Mouse (Mus musculus): ENCODE results near the gene Sstr2. TPM values are rescaled to one million over a fixed set of nuclear protein-coding genes. Genes with fewer than 3 reads are reported as not detected.
A peak's percentile ranks its signal among the peaks of the same experiment; 100 is the strongest.

The Sstr2 gene
- polyA plus RNA-seq (2012), result not detected in 2 replicates

DNA sequence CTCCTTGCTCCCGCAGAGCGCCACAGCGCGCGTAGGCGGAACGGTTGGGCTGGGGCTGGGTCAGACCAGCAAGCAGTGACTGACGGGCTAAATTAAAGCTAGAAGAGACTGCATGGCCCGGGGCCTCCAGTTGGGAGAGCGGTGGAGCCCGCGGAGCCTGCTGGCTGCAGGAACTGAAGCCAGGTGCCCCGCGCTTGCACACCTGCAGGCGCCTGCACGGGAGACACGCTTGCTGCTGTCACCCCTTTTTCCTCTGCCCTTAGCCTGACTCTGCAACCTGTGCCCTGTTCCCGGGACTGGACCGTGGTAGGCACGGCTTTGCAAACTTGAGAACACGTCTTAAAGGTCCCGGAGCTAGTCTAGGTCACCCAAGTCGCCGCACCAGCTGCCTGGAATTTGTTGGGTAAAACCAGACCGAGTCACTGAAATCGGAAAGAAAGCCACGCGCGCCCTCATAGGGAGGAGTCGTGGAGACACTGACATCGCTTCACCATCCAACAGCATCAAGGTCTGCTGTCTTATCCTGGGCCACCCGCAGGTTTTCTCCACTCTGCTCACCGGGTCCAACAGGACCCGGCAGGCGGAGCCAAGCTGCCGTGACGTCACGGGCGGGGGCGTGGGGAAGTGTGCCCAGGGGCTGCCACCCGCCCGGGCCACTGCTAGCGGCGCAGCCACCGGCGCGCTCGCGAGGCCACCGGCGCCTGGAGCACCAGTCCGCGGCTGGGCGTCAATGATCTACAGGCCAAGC, at the start of gene Sstr2:
Gene Sstr2, plus strand, starts transcription at position 671 of the 748 bp plus-strand sequence.
- TF ChIP-seq TAL1 (IDR thresholded peaks at IDR 0.05; ENCODE audit: low read length) (no peak), GATA1 (IDR thresholded peaks at IDR 0.05; ENCODE audit: low read length) (no peak)
- peaks cover 40% of the 10 kb centered on the region for H3K27me3 ChIP-seq (ENCODE audit: control insufficient read depth)
- no peaks in the 10 kb centered on the region for H3K36me3 ChIP-seq (ENCODE audit: control insufficient read depth)
- peak within 1 kb of the TSS; percentile 45 for H3K4me3 ChIP-seq (replicated peaks)
- H3K9me3 ChIP-seq (ENCODE audit: control insufficient read depth, low read length), result no peaks in the 10 kb centered on the region
- no peaks in the 10 kb centered on the region; the same call in 1 of the 2 replicates for H3K4me1 ChIP-seq (ENCODE audit: control insufficient read depth)

DNA sequence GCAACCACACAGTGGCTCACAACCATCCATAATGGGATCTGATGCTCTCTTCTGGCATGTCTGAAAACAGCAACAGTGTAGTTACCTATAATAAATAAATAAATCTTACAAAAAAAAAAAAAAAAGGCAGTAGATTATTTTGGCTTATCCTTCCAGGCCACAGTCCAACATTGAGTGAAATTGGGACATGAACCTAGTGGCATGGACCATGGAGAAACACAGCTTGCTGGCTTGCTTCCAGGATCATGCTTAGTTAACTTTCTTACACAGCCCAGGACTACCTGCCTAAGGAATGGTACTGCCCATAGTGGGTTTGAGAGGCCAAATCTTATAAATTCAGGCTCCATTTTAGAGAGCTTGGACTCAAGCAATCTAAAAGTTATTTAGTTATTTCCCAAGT, 47.5 kb upstream of the Sstr2 start:
- Histone ChIP-seq H3K36me3 (ENCODE audit: control insufficient read depth) (no peaks in the 10 kb centered on the region), H3K4me1 (ENCODE audit: control insufficient read depth) (no peaks in the 10 kb centered on the region)

DNA sequence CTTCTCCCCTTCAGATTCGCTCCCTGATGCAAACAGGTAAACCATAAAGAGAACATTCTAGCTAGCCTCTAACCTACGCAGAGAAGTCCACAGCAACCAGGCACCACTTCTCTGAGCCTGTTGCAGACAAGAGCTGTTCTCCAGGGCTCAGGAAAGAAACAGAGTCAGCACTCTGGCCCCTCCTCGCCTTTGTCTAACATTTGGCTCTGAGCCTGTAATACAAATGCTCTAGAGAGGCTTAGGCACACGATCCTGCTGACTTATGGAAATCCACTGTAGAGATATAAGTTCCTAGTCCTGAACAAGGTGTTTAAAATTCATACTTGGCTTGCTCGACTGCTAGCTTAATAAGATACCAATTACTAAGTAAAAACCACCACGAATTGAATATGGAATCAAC, 46.5 kb upstream of the Sstr2 start:
- TF ChIP-seq GATA1 (IDR thresholded peaks at IDR 0.05; ENCODE audit: low read length), result no peak
- no peak for TF ChIP-seq TAL1 (IDR thresholded peaks at IDR 0.05; ENCODE audit: low read length)
- no peaks in the 10 kb centered on the region for H3K36me3 ChIP-seq (ENCODE audit: control insufficient read depth)
- no peaks in the 10 kb centered on the region for H3K4me1 ChIP-seq (ENCODE audit: control insufficient read depth)
- no peak overlapping the region for H3K4me3 ChIP-seq (replicated peaks)
- no peaks in the 10 kb centered on the region for H3K9me3 ChIP-seq (ENCODE audit: control insufficient read depth, low read length)
- H3K27me3 ChIP-seq (ENCODE audit: control insufficient read depth), result no peaks in the 10 kb centered on the region

More for the DNA sequence above, 47.5 kb upstream of the Sstr2 start:
- no peak overlapping the region for H3K4me3 ChIP-seq (replicated peaks)
- no peaks in the 10 kb centered on the region for H3K27me3 ChIP-seq (ENCODE audit: control insufficient read depth)
- H3K9me3 ChIP-seq (ENCODE audit: control insufficient read depth, low read length), result no peaks in the 10 kb centered on the region
- no peak for TF ChIP-seq GATA1 (IDR thresholded peaks at IDR 0.05; ENCODE audit: low read length)

DNA sequence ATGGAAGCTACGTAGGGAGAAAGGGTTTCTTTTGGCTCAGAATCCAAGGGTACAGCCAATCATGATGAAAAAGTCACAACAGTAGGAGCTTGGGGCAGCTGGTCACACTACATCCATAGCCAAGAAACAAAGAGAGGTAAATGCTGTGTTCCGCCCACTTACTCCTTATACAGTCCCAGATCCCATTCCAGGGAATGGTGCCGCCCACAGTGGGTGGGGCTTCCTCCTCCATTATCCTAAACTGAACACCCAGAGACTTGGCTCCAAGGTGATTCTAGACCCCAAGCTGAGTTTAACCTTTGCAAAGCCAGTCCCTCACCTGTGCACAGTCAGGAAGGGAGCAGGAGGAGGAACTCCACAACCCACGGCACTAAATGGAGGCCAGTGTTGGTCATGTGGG, 41.9 kb upstream of the Sstr2 start:
- Histone ChIP-seq H3K27me3 (ENCODE audit: control insufficient read depth) (no peaks in the 10 kb centered on the region), H3K36me3 (ENCODE audit: control insufficient read depth) (no peaks in the 10 kb centered on the region), H3K4me1 (ENCODE audit: control insufficient read depth) (no peaks in the 10 kb centered on the region), H3K9me3 (ENCODE audit: control insufficient read depth, low read length) (no peaks in the 10 kb centered on the region), H3K4me3 (replicated peaks) (no peak overlapping the region)
- TF ChIP-seq TAL1 (IDR thresholded peaks at IDR 0.05; ENCODE audit: low read length) (no peak), GATA1 (IDR thresholded peaks at IDR 0.05; ENCODE audit: low read length) (no peak)

DNA sequence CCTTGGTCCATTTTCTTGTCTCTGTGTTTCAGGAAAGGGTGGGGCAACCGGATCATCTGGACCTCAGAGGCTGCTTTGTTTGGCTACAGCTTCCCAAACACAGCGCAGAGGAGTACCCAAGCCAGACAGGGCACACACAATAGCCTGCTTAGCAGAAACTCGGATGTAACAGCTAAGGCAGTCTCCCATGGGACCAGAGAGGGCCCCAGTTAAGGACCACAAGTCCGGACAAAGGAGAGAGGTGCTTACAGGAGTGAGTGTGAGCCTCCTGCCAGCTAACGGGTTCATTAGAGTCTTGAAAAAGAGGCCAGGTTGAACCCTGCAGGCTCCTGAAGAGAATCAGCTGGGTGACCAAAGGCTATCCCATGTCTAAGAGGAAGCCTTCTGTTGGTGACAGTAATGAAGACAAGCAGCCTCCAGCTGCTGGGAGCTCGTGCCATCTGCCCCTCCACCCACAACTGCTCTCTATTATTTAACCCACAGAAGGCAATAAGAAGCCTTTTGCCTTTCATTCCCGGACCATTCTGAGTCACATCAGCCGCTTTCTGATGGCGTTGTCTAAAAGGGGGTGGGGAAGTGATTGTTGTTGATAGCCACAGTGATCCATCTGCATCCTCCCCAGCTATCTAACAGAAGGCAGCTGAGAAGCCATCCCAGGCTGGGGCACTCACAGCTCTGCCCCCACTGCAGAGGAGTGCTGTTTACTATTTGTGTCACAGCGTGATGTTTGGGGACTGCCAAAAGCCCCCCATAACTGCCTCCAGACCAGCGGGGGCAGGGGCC, 35.1 kb upstream of the Sstr2 start:
- no peaks in the 10 kb centered on the region for H3K36me3 ChIP-seq (ENCODE audit: control insufficient read depth)
- H3K4me1 ChIP-seq (ENCODE audit: control insufficient read depth), result no peaks in the 10 kb centered on the region
- TF ChIP-seq GATA1 (IDR thresholded peaks at IDR 0.05; ENCODE audit: low read length), result no peak
- no peak for TF ChIP-seq TAL1 (IDR thresholded peaks at IDR 0.05; ENCODE audit: low read length)
- H3K9me3 ChIP-seq (ENCODE audit: control insufficient read depth, low read length), result no peaks in the 10 kb centered on the region
- H3K27me3 ChIP-seq (ENCODE audit: control insufficient read depth), result no peaks in the 10 kb centered on the region
- no peak overlapping the region for H3K4me3 ChIP-seq (replicated peaks)

DNA sequence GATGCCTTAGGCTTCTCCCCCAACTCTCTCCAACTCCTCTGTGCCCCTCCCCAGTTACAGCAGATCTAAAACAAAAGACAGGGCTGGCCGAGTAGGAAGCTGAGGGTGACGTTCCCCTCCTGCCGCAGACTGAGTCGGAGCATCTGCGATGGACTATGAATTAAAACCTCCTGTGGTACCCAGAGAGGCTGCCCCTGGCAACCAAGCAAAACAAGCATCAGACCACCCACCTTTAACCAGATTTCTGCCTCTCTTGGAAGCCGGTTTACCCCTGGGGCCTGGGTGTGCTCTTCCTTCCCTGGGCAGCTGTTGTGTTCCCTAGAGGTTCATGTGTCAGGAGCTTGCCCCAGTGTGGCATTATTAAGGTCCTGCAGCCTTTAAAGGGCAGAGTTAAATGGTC, 32.7 kb upstream of the Sstr2 start:
- Histone ChIP-seq H3K4me1 (ENCODE audit: control insufficient read depth) (no peaks in the 10 kb centered on the region), H3K9me3 (ENCODE audit: control insufficient read depth, low read length) (no peaks in the 10 kb centered on the region), H3K27me3 (ENCODE audit: control insufficient read depth) (no peaks in the 10 kb centered on the region), H3K36me3 (ENCODE audit: control insufficient read depth) (no peaks in the 10 kb centered on the region), H3K4me3 (replicated peaks) (no peak overlapping the region)
- TF ChIP-seq TAL1 (IDR thresholded peaks at IDR 0.05; ENCODE audit: low read length) (no peak), GATA1 (IDR thresholded peaks at IDR 0.05; ENCODE audit: low read length) (no peak)

DNA sequence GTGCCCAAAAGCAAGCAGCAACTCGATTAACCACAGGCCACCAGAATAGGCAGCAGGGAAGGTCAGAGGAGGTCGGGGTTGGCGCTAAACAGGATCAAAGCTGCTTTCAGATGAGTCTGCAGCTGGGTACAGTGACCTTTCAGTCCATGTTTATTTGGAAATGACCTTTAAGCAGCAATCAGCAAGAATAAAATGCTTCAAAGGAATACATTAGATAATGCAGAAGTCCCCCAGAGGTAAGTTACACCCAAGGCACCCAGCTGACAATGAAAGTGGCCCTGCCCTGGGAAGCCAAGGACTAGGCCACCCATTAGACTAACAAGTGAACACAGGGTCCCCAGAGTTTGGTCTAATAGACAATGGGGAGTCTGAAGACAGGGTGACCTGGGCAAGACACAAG, 30.2 kb upstream of the Sstr2 start:
- H3K9me3 ChIP-seq (ENCODE audit: control insufficient read depth, low read length), result no peaks in the 10 kb centered on the region
- no peak overlapping the region for H3K4me3 ChIP-seq (replicated peaks)
- no peaks in the 10 kb centered on the region for H3K27me3 ChIP-seq (ENCODE audit: control insufficient read depth)
- H3K36me3 ChIP-seq (ENCODE audit: control insufficient read depth), result no peaks in the 10 kb centered on the region
- no peaks in the 10 kb centered on the region for H3K4me1 ChIP-seq (ENCODE audit: control insufficient read depth)
- no peak for TF ChIP-seq GATA1 (IDR thresholded peaks at IDR 0.05; ENCODE audit: low read length)

DNA sequence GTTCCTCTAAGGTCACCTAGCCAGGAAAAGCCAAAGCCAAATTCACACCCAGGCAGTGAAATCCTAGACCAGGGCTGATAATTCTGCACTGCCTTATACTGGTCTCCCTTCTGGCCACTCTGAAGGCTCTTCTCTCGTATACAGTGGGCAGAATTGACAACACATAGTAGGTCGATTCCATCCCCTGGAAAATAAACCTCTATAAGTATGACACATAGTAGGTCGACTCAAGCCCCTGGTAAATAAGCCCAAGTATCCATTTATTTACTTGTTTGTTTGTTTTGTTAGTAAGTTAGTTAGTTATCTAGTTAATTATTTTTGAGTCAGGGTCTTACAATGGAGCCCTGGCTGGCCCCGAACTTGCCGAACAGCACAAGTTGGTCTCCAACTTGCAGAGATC, 24.0 kb upstream of the Sstr2 start:
- Histone ChIP-seq H3K4me1 (ENCODE audit: control insufficient read depth) (no peaks in the 10 kb centered on the region), H3K27me3 (ENCODE audit: control insufficient read depth) (no peaks in the 10 kb centered on the region), H3K4me3 (replicated peaks) (no peak overlapping the region), H3K9me3 (ENCODE audit: control insufficient read depth, low read length) (no peaks in the 10 kb centered on the region), H3K36me3 (ENCODE audit: control insufficient read depth) (no peaks in the 10 kb centered on the region)
- TF ChIP-seq GATA1 (IDR thresholded peaks at IDR 0.05; ENCODE audit: low read length) (no peak), TAL1 (IDR thresholded peaks at IDR 0.05; ENCODE audit: low read length) (no peak)

DNA sequence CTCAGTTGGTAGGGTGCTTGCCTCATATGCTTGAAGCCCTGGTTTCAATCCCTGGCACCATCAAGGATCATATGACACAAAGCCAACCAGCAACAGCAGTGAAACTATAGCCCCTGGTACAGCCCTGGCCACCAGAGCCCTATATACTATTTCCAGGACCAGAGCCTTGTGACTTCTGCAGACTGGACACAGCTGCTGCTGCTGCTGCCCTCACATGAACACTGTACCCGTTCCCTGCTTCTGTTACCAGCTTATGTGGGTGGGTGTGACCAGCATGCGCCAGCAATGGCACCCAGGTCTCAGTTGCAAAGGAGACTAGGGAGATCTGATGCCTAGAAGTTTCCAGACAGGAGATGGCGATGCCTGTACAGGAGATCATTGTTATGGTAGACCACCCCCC, 21.5 kb upstream of the Sstr2 start:
- Histone ChIP-seq H3K27me3 (ENCODE audit: control insufficient read depth) (no peaks in the 10 kb centered on the region), H3K4me3 (replicated peaks) (no peak overlapping the region), H3K9me3 (ENCODE audit: control insufficient read depth, low read length) (no peaks in the 10 kb centered on the region), H3K36me3 (ENCODE audit: control insufficient read depth) (no peaks in the 10 kb centered on the region), H3K4me1 (ENCODE audit: control insufficient read depth) (no peaks in the 10 kb centered on the region)
- TF ChIP-seq TAL1 (IDR thresholded peaks at IDR 0.05; ENCODE audit: low read length) (no peak), GATA1 (IDR thresholded peaks at IDR 0.05; ENCODE audit: low read length) (no peak)

All from erythroblast, embryonic 14.5 days (primary cell).